Mouse (Mus musculus): ENCODE measurements around the gene Zcchc13.

DNA sequence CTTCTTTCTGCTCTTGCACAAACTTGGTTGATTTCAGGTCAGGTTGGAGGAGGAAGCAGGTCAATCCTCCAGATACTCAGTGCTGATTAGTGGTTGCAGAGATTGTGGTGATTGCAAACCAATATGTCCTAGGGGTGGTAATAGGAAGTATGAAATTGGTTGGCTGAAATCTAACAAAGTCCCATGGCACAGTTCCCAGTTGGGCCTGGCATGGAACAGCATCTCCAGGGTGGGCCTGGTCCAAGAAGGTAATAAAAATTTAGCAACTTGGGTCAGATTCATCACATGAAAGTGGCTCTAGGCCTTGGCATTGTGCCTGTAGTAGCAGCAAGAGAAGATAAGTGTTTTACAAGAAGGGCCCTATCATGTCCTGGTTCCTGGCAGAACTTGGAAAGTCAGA lies 39.9 kb downstream of the Zcchc13 start:
- TF ChIP-seq CTCF (IDR thresholded peaks at IDR 0.05; ENCODE audit: low read depth): no peak
- TF ChIP-seq EP300 (IDR thresholded peaks at IDR 0.05; ENCODE audit: low read depth): no peak
